Mouse (Mus musculus) hindbrain, embryonic 16.5 days (tissue): ENCODE data around the gene Rnf111. TPM values are rescaled to one million over a fixed set of nuclear protein-coding genes. Genes with fewer than 3 reads are reported as not detected.

Experiments
- ATAC-seq: fragments of 200-750 bp; cut with Nextera tagmentation; 2 replicates; pipeline ENCODE4 v1.8.0; 2017; ENCODE audit warnings: moderate TSS enrichment, moderate library complexity
- H3K27ac ChIP-seq: fragments of 300-500 bp; sonication (generic); 2 replicates; pipeline ENCODE4 v1.5.1; 2014; ENCODE audit warnings: low read depth, mild to moderate bottlenecking, control low read depth, low read length, moderate library complexity
- H3K27me3 ChIP-seq: fragments of 300-500 bp; sonication (generic); replicated peaks from 2 replicates; pipeline ENCODE4 v1.6.1; 2014; ENCODE audit warnings: low read length; ENCODE audit not compliant: control insufficient read depth, insufficient read depth
- H3K36me3 ChIP-seq: fragments of 300-500 bp; sonication (generic); 2 replicates; pipeline ENCODE4 v1.6.1; 2014; ENCODE audit warnings: mild to moderate bottlenecking, low read length, moderate library complexity, mixed read lengths; ENCODE audit not compliant: control insufficient read depth, insufficient read depth
- H3K4me1 ChIP-seq: fragments of 300-500 bp; sonication (generic); 2 replicates; pipeline ENCODE4 v1.6.1; 2014; ENCODE audit warnings: low read depth, low read length; ENCODE audit not compliant: control insufficient read depth, insufficient read depth
- H3K4me2 ChIP-seq: fragments of 300-500 bp; sonication (generic); 2 replicates; pipeline ENCODE4 v1.6.1; 2014; ENCODE audit warnings: mild to moderate bottlenecking, low read length, control low read depth, moderate library complexity
- H3K4me3 ChIP-seq: fragments of 300-500 bp; sonication (generic); 2 replicates; pipeline ENCODE4 v1.5.1; 2014; ENCODE audit warnings: mild to moderate bottlenecking, low read length, control low read depth, moderate library complexity
- H3K9ac ChIP-seq: fragments of 300-500 bp; sonication (generic); 2 replicates; pipeline ENCODE4 v1.6.1; 2014; ENCODE audit warnings: low read depth, mild to moderate bottlenecking, control low read depth, low read length, moderate library complexity
- H3K9me3 ChIP-seq: fragments of 300-500 bp; sonication (generic); 2 replicates; pipeline ENCODE4 v1.6.1; 2014; ENCODE audit warnings: mild to moderate bottlenecking, low read length, moderate library complexity; ENCODE audit not compliant: control insufficient read depth
- WGBS: fragments of 180-500 bp; shearing (Covaris S2); extraction: QIAGEN DNeasy Blood & Tissue Kit; methylation state at CpG from one replicate; pipeline ENCODE4 v1.1.7; 2014; 5-methylcytosine and 5-hydroxymethylcytosine counted together
- polyA plus RNA-seq: library from polyadenylated mRNA; unstranded; fragments of >200 nt; fragmentation: Nextera tagmentation; extraction: Ambion mirVana; gene quantifications from 2 replicates; pipeline ENCODE4 v1.2.1, GENCODE M21; 2015

The Rnf111 gene
- polyA plus RNA-seq, 1 experiment from 2014 or later, result 23.2 TPM

GRCm38 (mm10) chr9:70395617-70396016 lies 107.9 kb downstream of the Rnf111 start:
- no peaks in the 10 kb centered on the region for H3K36me3 ChIP-seq
- no peak overlapping the region for H3K9ac ChIP-seq
- H3K27ac ChIP-seq, result no peak overlapping the region
- H3K4me3 ChIP-seq, result no peak overlapping the region
- no peaks in the 10 kb centered on the region for H3K4me1 ChIP-seq
- no peak overlapping the region for H3K4me2 ChIP-seq
- 87% methylated on average over 12 of the region's 12 CpGs for WGBS
- H3K9me3 ChIP-seq, result no peaks in the 10 kb centered on the region
- H3K27me3 ChIP-seq, result no peaks in the 10 kb centered on the region
- ATAC-seq, result no peak

- WGBS, result 15% methylated on average over 6 of the region's 6 CpGs
- no peak overlapping the region for H3K9ac ChIP-seq
- peak; percentile 94 for ATAC-seq
These were observed 111.0 kb downstream of the Rnf111 start for GRCm38 (mm10) chr9:70392563-70392907.

GRCm38 (mm10) chr9:70391660-70392562 lies 111.6 kb downstream of the Rnf111 start:
- Histone ChIP-seq H3K9me3 (no peaks in the 10 kb centered on the region), H3K36me3 (no peaks in the 10 kb centered on the region), H3K9ac (no peak overlapping the region), H3K4me3 (no peak overlapping the region), H3K4me1 (no peaks in the 10 kb centered on the region), H3K4me2 (no peak overlapping the region), H3K27ac (no peak overlapping the region), H3K27me3 (no peaks in the 10 kb centered on the region)
- ATAC-seq, result peak; percentile 56; the same call in 1 of the 2 replicates
- 76% methylated on average over 12 of the region's 12 CpGs for WGBS

More at GRCm38 (mm10) chr9:70392563-70392907, 111.0 kb downstream of the Rnf111 start:
- Histone ChIP-seq H3K27me3 (no peaks in the 10 kb centered on the region), H3K4me1 (no peaks in the 10 kb centered on the region), H3K36me3 (no peaks in the 10 kb centered on the region), H3K4me2 (no peak overlapping the region), H3K27ac (no peak overlapping the region), H3K9me3 (no peaks in the 10 kb centered on the region), H3K4me3 (no peak overlapping the region)

DNA sequence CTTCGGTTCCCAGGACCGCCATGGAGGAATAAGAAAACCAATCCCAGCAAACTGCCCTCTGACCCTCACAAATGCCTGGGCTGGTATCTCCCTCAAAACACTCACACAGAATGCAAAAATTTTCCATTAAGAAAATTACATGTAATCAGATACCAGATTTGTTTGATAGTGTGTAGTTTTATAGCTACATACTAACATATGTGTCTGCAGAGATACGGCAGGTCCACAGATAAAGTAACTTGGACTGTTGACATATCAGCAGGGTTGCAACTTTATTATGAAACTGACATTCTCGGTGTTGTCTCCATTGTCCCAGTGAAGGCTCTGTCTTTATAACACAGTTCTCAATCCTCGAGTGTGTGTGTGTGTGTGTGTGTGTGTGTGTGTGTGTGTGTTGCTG lies 112.5 kb downstream of the Rnf111 start:
- 86% methylated on average over 5 of the region's 5 CpGs for WGBS
- H3K27ac ChIP-seq, result no peak overlapping the region

DNA sequence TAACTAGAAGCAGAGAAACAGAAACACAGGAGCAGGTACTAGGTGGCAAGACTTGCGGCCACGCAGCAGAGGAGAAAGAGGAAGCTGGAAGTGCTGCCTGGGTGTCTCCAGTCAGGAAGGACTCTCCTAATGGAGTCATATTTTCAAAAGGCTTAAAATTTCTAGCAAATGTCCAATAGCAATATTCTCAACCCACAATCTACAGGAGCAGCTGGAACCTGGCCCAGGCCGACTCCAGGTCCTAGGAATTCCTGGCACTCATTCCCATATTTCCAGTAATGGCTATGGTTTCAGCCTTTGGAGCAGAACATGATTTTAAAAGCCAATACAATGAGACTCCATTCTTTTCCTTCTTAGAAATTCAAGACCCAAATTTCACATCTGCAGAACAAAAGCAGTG lies 114.0 kb downstream of the Rnf111 start:
- no peak for ATAC-seq
- Histone ChIP-seq H3K27ac (no peak overlapping the region), H3K4me1 (no peaks in the 10 kb centered on the region), H3K9ac (no peak overlapping the region), H3K36me3 (no peaks in the 10 kb centered on the region), H3K27me3 (no peaks in the 10 kb centered on the region), H3K4me3 (no peak overlapping the region), H3K4me2 (no peak overlapping the region), H3K9me3 (no peaks in the 10 kb centered on the region)
- 81% methylated on average over 3 of the region's 3 CpGs for WGBS

More for the DNA sequence above, 112.5 kb downstream of the Rnf111 start:
- Histone ChIP-seq H3K4me2 (no peak overlapping the region), H3K4me3 (no peak overlapping the region), H3K36me3 (no peaks in the 10 kb centered on the region), H3K9ac (no peak overlapping the region), H3K27me3 (no peaks in the 10 kb centered on the region), H3K4me1 (no peaks in the 10 kb centered on the region), H3K9me3 (no peaks in the 10 kb centered on the region)
- no peak for ATAC-seq

- no peaks in the 10 kb centered on the region for H3K36me3 ChIP-seq
- WGBS, result 89% methylated on average over 4 of the region's 4 CpGs
- no peak overlapping the region for H3K27ac ChIP-seq
- no peaks in the 10 kb centered on the region for H3K9me3 ChIP-seq
- no peak for ATAC-seq
- no peak overlapping the region for H3K4me3 ChIP-seq
- no peaks in the 10 kb centered on the region for H3K27me3 ChIP-seq
- no peaks in the 10 kb centered on the region for H3K4me1 ChIP-seq
- no peak overlapping the region for H3K4me2 ChIP-seq
- no peak overlapping the region for H3K9ac ChIP-seq
These were observed 116.0 kb downstream of the Rnf111 start for GRCm38 (mm10) chr9:70387410-70388119.

DNA sequence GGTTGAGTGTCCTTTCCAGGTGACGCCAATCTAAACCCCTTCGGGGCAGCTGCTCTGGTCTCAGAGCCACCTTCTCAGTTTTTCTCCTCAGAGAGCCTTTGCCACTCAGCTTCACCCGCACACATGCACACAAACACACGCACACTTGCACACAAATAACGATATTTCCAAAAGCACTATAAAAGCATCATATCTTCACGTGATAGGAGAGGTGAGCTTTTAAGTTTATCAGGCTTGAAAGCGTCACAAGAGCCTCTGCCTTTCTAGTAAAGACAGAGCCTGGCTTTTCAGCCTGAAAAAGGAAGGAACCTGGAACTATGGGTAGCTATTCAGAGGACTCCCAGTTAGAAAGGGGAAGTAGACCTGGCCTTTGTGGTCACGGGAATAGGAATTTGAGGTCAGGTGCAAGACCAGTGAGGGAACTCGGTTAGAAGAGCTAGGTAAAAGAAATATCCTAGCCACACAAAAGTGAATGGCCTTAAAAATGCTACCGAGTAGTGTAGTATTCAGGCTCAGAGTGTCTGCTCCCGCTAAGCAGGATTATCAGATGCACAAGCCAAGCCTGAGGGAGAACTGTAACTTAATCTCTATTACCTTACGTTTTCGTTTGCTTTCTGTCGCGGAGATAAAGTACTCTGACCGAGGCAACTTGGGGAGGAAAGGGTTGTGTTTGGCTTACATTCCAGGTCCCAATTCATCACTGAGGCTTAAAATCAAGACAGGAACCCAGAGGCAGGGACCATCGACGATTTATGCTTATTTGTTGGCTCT lies 118.4 kb downstream of the Rnf111 start:
- WGBS, result 93% methylated on average over 18 of the region's 18 CpGs

DNA sequence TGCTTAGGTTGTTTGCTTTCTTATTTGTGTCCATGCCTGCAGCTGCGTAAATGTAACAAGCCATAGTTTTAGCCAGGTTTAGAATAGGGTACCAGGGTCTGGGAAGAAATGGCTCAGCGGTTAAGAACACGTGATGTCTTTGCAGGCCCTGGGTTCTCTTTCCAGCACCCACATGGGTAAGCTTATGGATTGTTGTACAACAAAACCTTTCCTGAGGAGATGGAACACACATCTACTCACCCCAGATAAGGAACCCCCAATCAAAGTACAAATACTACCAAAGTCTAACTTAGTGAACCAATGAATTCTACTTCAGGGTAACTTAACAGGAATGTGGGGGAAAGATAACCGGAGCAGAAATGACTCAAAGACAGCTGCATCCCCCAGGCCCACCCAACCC lies 119.0 kb downstream of the Rnf111 start:
- H3K36me3 ChIP-seq, result no peaks in the 10 kb centered on the region
- WGBS, result 96% methylated on average over 4 of the region's 4 CpGs
- no peak overlapping the region for H3K4me2 ChIP-seq
- H3K4me1 ChIP-seq, result no peaks in the 10 kb centered on the region
- H3K27ac ChIP-seq, result no peak overlapping the region
- H3K9me3 ChIP-seq, result no peaks in the 10 kb centered on the region
- H3K9ac ChIP-seq, result no peak overlapping the region
- H3K27me3 ChIP-seq, result no peaks in the 10 kb centered on the region
- no peak for ATAC-seq
- no peak overlapping the region for H3K4me3 ChIP-seq

More for the DNA sequence above, 118.4 kb downstream of the Rnf111 start:
- Histone ChIP-seq H3K4me1 (no peaks in the 10 kb centered on the region), H3K27ac (no peak overlapping the region), H3K4me3 (no peak overlapping the region), H3K36me3 (no peaks in the 10 kb centered on the region), H3K27me3 (no peaks in the 10 kb centered on the region), H3K9me3 (no peaks in the 10 kb centered on the region), H3K4me2 (no peak overlapping the region), H3K9ac (no peak overlapping the region)
- no peak for ATAC-seq

GRCm38 (mm10) chr9:70383750-70384149 lies 119.8 kb downstream of the Rnf111 start:
- WGBS, result 68% methylated on average over 10 of the region's 10 CpGs
- Histone ChIP-seq H3K4me3 (no peak overlapping the region), H3K9me3 (no peaks in the 10 kb centered on the region), H3K36me3 (no peaks in the 10 kb centered on the region), H3K9ac (no peak overlapping the region), H3K27me3 (no peaks in the 10 kb centered on the region), H3K27ac (no peak overlapping the region), H3K4me1 (no peaks in the 10 kb centered on the region), H3K4me2 (no peak overlapping the region)
- no peak for ATAC-seq
